Mouse (Mus musculus) MEL (cell line): ENCODE measurements around the gene Fam19a5.

Experiments used
- CTCF ChIP-seq, 3 experiments: IDR thresholded peaks in 2 of 3; conservative IDR thresholded peaks in 1 of 3; 2 replicates each; pipeline ENCODE4 v1.5.1; 2011 to 2012; ENCODE audit warnings: low read length in 3 of 3, low read depth in 2 of 3, mild to moderate bottlenecking in 2 of 3, improper control_type of control experiment in 1 of 3, inconsistent platforms in 1 of 3, mixed read lengths in 1 of 3, moderate library complexity in 1 of 3; ENCODE audit not compliant: control insufficient read depth in 1 of 3, insufficient read depth in 1 of 3, poor library complexity in 1 of 3, severe bottlenecking in 1 of 3
- EP300 ChIP-seq, 2 experiments: IDR thresholded peaks; 2 replicates each; pipeline ENCODE4 v1.6.1; 2011; ENCODE audit warnings: improper control_type of control experiment in 2 of 2, low read length in 2 of 2, low read depth in 1 of 2, mild to moderate bottlenecking in 1 of 2
- MAZ ChIP-seq: IDR thresholded peaks from 2 replicates; pipeline ENCODE4 v1.6.1; 2012; ENCODE audit warnings: low read depth, mild to moderate bottlenecking, inconsistent platforms, low read length, improper control_type of control experiment
- MXI1 ChIP-seq: IDR thresholded peaks from 2 replicates; pipeline ENCODE4 v1.6.1; 2011; ENCODE audit warnings: mild to moderate bottlenecking, low read depth, low read length, improper control_type of control experiment
- POLR2A ChIP-seq, 2 experiments: IDR thresholded peaks; 2 replicates each; pipeline ENCODE4 v1.6.1; 2011 to 2012; ENCODE audit warnings: low read length in 2 of 2, mild to moderate bottlenecking in 2 of 2, control low read depth in 1 of 2, improper control_type of control experiment in 1 of 2, low read depth in 1 of 2, moderate library complexity in 1 of 2; ENCODE audit not compliant: control insufficient read depth in 1 of 2, insufficient read depth in 1 of 2, poor library complexity in 1 of 2
- POLR2AphosphoS5 ChIP-seq: IDR thresholded peaks from 2 replicates; pipeline ENCODE4 v1.6.1; 2012; ENCODE audit warnings: low read depth, borderline replicate concordance, mild to moderate bottlenecking, inconsistent platforms, low read length, moderate library complexity, mixed read lengths
- TAL1 ChIP-seq: IDR thresholded peaks from 2 replicates; pipeline ENCODE4 v1.6.1; 2012; ENCODE audit warnings: mild to moderate bottlenecking, inconsistent platforms, low read length, moderate library complexity, mixed read lengths
- TBP ChIP-seq: IDR thresholded peaks from 2 replicates; pipeline ENCODE4 v1.8.0; 2011; ENCODE audit warnings: low read depth, low read length, improper control_type of control experiment
- TCF12 ChIP-seq: IDR thresholded peaks from 2 replicates; pipeline ENCODE4 v1.6.1; 2014; ENCODE audit warnings: low read depth, mild to moderate bottlenecking, inconsistent platforms, low read length, improper control_type of control experiment, moderate library complexity

- no peak for TF ChIP-seq POLR2A (IDR thresholded peaks at IDR 0.05; ENCODE audit: control insufficient read depth in 1 of 2, insufficient read depth in 1 of 2, low read depth in 1 of 2, low read length in 2 of 2, poor library complexity in 1 of 2)
- no peak for TF ChIP-seq MAZ
- no peak for TF ChIP-seq CTCF (IDR thresholded peaks at IDR 0.05 in 2 of 3, conservative IDR thresholded peaks at IDR 0.05 in 1 of 3; ENCODE audit: control insufficient read depth in 1 of 3, insufficient read depth in 1 of 3, low read depth in 2 of 3, low read length in 3 of 3, poor library complexity in 1 of 3, severe bottlenecking in 1 of 3)
- no peak for TF ChIP-seq TAL1
- TF ChIP-seq EP300 (IDR thresholded peaks at IDR 0.05; ENCODE audit: low read depth in 1 of 2, low read length in 2 of 2) = no peak
- no peak for TF ChIP-seq POLR2AphosphoS5
- TF ChIP-seq TBP = no peak
- TF ChIP-seq MXI1 = no peak
- no peak for TF ChIP-seq TCF12
Measured at GRCm38 (mm10) chr15:87545130-87545642, 1.1 kb downstream of the Fam19a5 start.
